Mouse (Mus musculus) C2C12 (cell line): ENCODE measurements around the gene Tanc1.

ENCODE experiments used
- CEBPB ChIP-seq: IDR thresholded peaks from one replicate; pipeline ENCODE4 v1.6.1; 2011; ENCODE audit warnings: low read depth, mild to moderate bottlenecking, control low read depth, moderate library complexity
- CTCF ChIP-seq: IDR thresholded peaks from one replicate; pipeline ENCODE4 v1.5.1; 2011; ENCODE audit not compliant: control insufficient read depth, insufficient read depth, insufficient read length
- MAX ChIP-seq: IDR thresholded peaks from one replicate; pipeline ENCODE4 v1.6.1; 2011; ENCODE audit warnings: mild to moderate bottlenecking, control low read depth
- MYOG ChIP-seq: IDR thresholded peaks from one replicate; pipeline ENCODE4 v1.6.1; 2011; ENCODE audit not compliant: control insufficient read depth, insufficient read length; ENCODE audit errors: extremely low read depth
- USF1 ChIP-seq: IDR thresholded peaks from one replicate; pipeline ENCODE4 v1.6.1; 2011; ENCODE audit warnings: low read depth, mild to moderate bottlenecking, control low read depth, moderate library complexity

DNA sequence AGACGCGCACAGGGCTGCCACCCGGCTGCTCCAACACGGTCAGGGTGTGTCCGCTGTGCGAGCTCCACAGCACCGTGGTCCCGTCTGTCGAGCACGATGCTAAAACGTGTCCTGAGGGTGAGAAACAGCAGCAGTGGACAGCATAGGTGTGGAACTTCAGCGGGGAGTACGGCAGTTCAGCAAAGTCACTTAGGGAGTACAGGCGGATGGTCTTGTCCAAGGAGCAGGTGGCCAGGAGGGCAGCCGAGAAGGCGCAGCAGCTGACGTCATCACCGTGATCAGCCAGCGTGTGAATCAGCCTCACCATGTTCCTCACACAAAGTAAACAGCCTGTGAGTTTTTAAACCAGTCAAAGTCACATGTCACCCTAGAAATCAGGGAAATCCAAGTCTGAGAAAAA lies 266.4 kb downstream of the Tanc1 start:
- TF ChIP-seq CTCF (no peak), MYOG (no peak), USF1 (no peak), MAX (no peak), CEBPB (no peak)
